Mouse (Mus musculus): ENCODE data around the gene Gpr15.

DNA sequence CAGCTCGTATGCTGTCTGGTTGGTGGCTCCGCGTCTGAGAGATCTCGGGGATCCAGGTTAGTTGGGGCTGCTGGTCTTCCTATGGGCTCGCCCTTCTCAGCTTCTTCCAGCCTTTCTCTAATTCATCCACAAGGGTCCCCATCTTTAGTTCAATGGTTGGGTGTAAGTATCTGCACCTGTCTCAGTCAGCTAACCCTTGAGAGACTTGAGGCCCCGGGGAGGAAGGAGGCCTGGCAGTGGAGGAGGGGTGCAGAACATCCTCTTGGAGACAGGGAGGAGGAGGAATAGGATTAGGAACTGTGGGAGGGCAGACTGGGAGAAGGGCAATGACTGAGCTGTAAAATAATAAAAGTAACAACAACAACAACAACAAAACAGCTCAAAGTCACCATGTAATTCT lies 18.7 kb downstream of the Gpr15 start:
- TF ChIP-seq CTCF (IDR thresholded peaks at IDR 0.05; ENCODE audit: insufficient read depth, low read length) = no peak
- no peak for TF ChIP-seq POLR2A (IDR thresholded peaks at IDR 0.05; ENCODE audit: borderline replicate concordance, extremely low read depth, low read depth, low read length)
